Mouse (Mus musculus): ENCODE data around the gene Gm21750. TPM values are rescaled to one million over a fixed set of nuclear protein-coding genes. Genes with fewer than 3 reads are reported as not detected.

The Gm21750 gene
- polyA plus RNA-seq (2014; fragmentation: Illumina TruSeq; extraction: RNeasy Lipid Tissue Mini Kit (QIAGEN cat#74804); ENCODE audit: low replicate concordance) = not detected

GRCm38 (mm10) chr14:73660925-73661324 is at the start of gene Gm21750:
Gene Gm21750, plus strand, starts transcription at chr14:73661225.

Other genes with a start within 250 kb of the Gm21750 start
- 23.6 TPM for gene Med4, start 151.2 kb upstream of the Gm21750 start, polyA plus RNA-seq (2014; fragmentation: Illumina TruSeq; extraction: RNeasy Lipid Tissue Mini Kit (QIAGEN cat#74804); ENCODE audit: low replicate concordance)
- gene Sucla2, start 135.9 kb upstream of the Gm21750 start, polyA plus RNA-seq (2014; fragmentation: Illumina TruSeq; extraction: RNeasy Lipid Tissue Mini Kit (QIAGEN cat#74804); ENCODE audit: low replicate concordance) = 772 TPM
- 3.3 TPM for gene Nudt15, start 113.0 kb upstream of the Gm21750 start, polyA plus RNA-seq (2014; fragmentation: Illumina TruSeq; extraction: RNeasy Lipid Tissue Mini Kit (QIAGEN cat#74804); ENCODE audit: low replicate concordance)

Measured in small intestine, adult 10 weeks (tissue).